Mouse (Mus musculus): ENCODE results near the gene Nr2c2. TPM values are rescaled to one million over a fixed set of nuclear protein-coding genes. Genes with fewer than 3 reads are reported as not detected.

The Nr2c2 gene
- polyA plus RNA-seq, 1 experiment from 2014 or later, result 16.1 TPM

DNA sequence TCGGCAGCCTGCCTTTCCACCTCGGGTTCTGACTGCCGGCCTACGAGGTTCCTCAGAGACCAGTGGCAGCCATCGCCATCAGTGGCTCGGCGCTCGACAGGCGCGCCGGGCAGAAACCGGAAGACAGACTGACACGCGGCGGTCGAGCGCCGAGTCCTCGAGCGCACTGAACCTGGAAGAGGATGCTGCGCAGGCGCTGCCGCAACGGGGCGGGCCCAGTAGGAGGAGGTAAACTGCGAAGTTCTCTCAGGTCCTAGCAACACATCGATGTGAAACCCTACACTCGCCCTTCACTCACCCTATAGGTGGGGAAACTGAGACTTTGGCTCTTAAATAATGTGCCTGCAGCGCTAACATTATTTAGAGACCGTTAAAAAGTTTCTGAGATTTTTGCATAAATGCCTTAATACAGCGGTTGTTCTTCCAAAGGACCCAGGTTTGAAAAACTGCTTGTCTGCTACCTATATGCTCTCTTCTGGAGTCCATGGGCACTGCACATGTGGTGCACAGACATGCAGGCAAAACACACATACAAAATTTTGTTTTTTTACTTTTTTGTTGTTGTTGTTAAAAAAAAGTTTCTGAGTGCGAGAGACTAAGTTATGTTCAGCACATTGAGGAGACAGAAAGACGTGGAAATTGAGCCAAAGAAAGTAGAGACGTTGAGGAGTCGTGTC lies 123.7 kb downstream of the Nr2c2 start, which contains the start of gene Rbsn:
TSS of gene Rbsn (minus strand) at position 153 of the 677 bp plus-strand sequence.
- Histone ChIP-seq H3K4me3 (ENCODE audit: low read depth, low read length) (peak within 1 kb of the TSS; percentile 95), H3K4me2 (ENCODE audit: low read length) (peak within 1 kb of the TSS; percentile 95), H3K4me1 (ENCODE audit: control insufficient read depth, insufficient read depth, low read length) (peaks cover 9% of the 10 kb centered on the region), H3K36me3 (ENCODE audit: control insufficient read depth, insufficient read depth, low read length) (0 out of 2 replicates have a peak, but pooled peaks cover 6% of the 10 kb centered on the region), H3K9ac (ENCODE audit: low read length) (peak within 1 kb of the TSS; percentile 93), H3K9me3 (replicated peaks; ENCODE audit: control insufficient read depth, low read length) (no peaks in the 10 kb centered on the region), H3K27me3 (replicated peaks; ENCODE audit: control insufficient read depth, insufficient read depth, low read length) (no peaks in the 10 kb centered on the region), H3K27ac (ENCODE audit: low read depth, low read length) (peak within 1 kb of the TSS; percentile 84)
- peak; percentile 96 for DNase-seq (ENCODE audit: low spot score)
- peak; percentile 98 for ATAC-seq
- 11% methylated on average over 35 of the region's 35 CpGs for WGBS

DNA sequence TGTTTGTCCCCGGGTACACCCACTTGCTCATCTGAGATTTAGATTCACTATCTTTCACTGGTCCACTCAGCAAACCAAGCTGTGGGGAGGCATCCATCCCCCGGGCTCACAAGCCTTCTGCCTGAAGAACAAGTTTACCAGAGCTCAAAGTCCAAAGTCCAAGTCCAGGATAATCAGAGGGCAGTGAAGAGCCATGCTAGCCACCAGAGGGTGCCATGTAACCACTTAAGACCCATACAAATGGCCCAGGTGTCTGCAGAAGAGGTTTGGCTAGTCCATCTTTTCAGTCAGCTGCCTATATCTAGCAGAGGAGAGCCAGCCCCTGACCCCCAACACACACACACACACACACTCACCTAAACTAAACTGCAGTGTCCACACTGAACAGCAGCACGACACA lies 128.3 kb downstream of the Nr2c2 start:
- H3K36me3 ChIP-seq (ENCODE audit: control insufficient read depth, insufficient read depth, low read length), result no peaks in the 10 kb centered on the region
- no peaks in the 10 kb centered on the region for H3K27me3 ChIP-seq (replicated peaks; ENCODE audit: control insufficient read depth, insufficient read depth, low read length)
- no peaks in the 10 kb centered on the region for H3K9me3 ChIP-seq (replicated peaks; ENCODE audit: control insufficient read depth, low read length)
- H3K27ac ChIP-seq (ENCODE audit: low read depth, low read length), result no peak overlapping the region
- H3K9ac ChIP-seq (ENCODE audit: low read length), result no peak overlapping the region
- H3K4me1 ChIP-seq (ENCODE audit: control insufficient read depth, insufficient read depth, low read length), result no peaks in the 10 kb centered on the region
- 48% methylated on average over 3 of the region's 3 CpGs for WGBS
- H3K4me2 ChIP-seq (ENCODE audit: low read length), result no peak overlapping the region
- DNase-seq (ENCODE audit: low spot score) (peak; percentile 53), ATAC-seq (no peak)
- H3K4me3 ChIP-seq (ENCODE audit: low read depth, low read length), result no peak overlapping the region

DNA sequence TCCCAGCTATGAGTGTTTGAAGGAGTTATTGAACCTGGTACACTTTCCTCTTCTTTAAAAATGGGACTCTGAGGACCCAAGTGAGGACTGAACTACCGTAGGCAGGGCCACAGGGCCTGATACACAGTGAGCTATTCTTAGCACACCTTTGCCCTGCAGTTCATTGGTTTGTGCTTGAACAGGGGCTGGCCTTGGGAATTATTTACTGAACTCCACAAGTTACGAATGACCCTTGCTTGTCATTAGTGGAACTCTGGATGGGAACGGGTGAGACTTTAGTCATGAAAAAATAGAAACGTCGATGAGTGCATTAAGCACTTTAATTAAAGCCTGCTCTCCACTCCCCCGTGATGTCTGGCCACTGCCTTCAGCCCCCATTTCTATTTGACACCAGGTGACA lies 130.4 kb downstream of the Nr2c2 start:
- 87% methylated on average over 6 of the region's 6 CpGs for WGBS
- H3K9me3 ChIP-seq (replicated peaks; ENCODE audit: control insufficient read depth, low read length), result no peaks in the 10 kb centered on the region
- DNase-seq (ENCODE audit: low spot score), result no peak

DNA sequence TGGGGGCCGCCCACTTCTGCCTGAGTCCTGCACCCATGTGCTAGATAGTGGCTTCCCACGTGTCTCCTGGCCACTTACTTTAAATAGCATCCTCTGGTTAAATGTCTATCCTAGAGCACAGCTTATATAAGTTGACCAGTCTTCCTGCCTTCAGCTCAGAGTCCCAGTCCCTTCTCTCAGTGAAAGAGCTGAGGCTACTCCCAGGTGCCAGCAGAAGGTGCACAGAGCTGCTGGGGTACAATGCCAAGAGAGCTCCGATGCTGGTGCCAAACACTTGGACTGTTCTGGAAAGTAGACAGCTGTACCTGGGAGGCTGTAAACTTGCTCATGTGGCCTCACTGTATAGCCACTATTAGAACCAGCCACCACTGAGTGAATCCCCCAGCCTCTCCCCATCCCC lies 130.8 kb downstream of the Nr2c2 start:
- Histone ChIP-seq H3K9me3 (replicated peaks; ENCODE audit: control insufficient read depth, low read length) (no peaks in the 10 kb centered on the region), H3K9ac (ENCODE audit: low read length) (no peak overlapping the region), H3K4me3 (ENCODE audit: low read depth, low read length) (no peak overlapping the region), H3K4me1 (ENCODE audit: control insufficient read depth, insufficient read depth, low read length) (no peaks in the 10 kb centered on the region), H3K4me2 (ENCODE audit: low read length) (no peak overlapping the region), H3K36me3 (ENCODE audit: control insufficient read depth, insufficient read depth, low read length) (no peaks in the 10 kb centered on the region), H3K27ac (ENCODE audit: low read depth, low read length) (no peak overlapping the region), H3K27me3 (replicated peaks; ENCODE audit: control insufficient read depth, insufficient read depth, low read length) (no peaks in the 10 kb centered on the region)
- ATAC-seq (no peak), DNase-seq (ENCODE audit: low spot score) (no peak)
- WGBS, result 84% methylated on average over 3 of the region's 3 CpGs

More for the DNA sequence above, 130.4 kb downstream of the Nr2c2 start:
- ATAC-seq, result no peak
- H3K9ac ChIP-seq (ENCODE audit: low read length), result no peak overlapping the region
- H3K4me2 ChIP-seq (ENCODE audit: low read length), result no peak overlapping the region
- no peaks in the 10 kb centered on the region for H3K4me1 ChIP-seq (ENCODE audit: control insufficient read depth, insufficient read depth, low read length)
- no peaks in the 10 kb centered on the region for H3K36me3 ChIP-seq (ENCODE audit: control insufficient read depth, insufficient read depth, low read length)
- no peak overlapping the region for H3K4me3 ChIP-seq (ENCODE audit: low read depth, low read length)
- no peak overlapping the region for H3K27ac ChIP-seq (ENCODE audit: low read depth, low read length)
- H3K27me3 ChIP-seq (replicated peaks; ENCODE audit: control insufficient read depth, insufficient read depth, low read length), result no peaks in the 10 kb centered on the region

Other genes starting within 250 kb of the Nr2c2 start
- 38.9 and 43.8 TPM in 2 replicates for gene Ccdc174, start 213.3 kb upstream of the Nr2c2 start, polyA plus RNA-seq (2014; fragmentation: Nextera tagmentation; extraction: Ambion mirVana)
- gene 4930590J08Rik, start 188.6 kb upstream of the Nr2c2 start, polyA plus RNA-seq (2014; fragmentation: Nextera tagmentation; extraction: Ambion mirVana), result 0.61 and 0.70 TPM in 2 replicates
- gene Fgd5, start 112.5 kb upstream of the Nr2c2 start, polyA plus RNA-seq (2014; fragmentation: Nextera tagmentation; extraction: Ambion mirVana), result 5.6 and 6.3 TPM in 2 replicates
- 56.4 and 61.1 TPM in 2 replicates for gene Mrps25, start 92.6 kb downstream of the Nr2c2 start, polyA plus RNA-seq (2014; fragmentation: Nextera tagmentation; extraction: Ambion mirVana)
- gene Rbsn, start 123.5 kb downstream of the Nr2c2 start, polyA plus RNA-seq (2014; fragmentation: Nextera tagmentation; extraction: Ambion mirVana), result 17.1 and 20.2 TPM in 2 replicates
- 6.7 and 7.3 TPM in 2 replicates for gene Trh, start 153.3 kb downstream of the Nr2c2 start, polyA plus RNA-seq (2014; fragmentation: Nextera tagmentation; extraction: Ambion mirVana)

All from forebrain, embryonic 14.5 days (tissue).